8 mouse cellular contexts compared by ENCODE assay signal in genomic region chr2:73428803-73429468, GRCm38 (mm10). TPM values are rescaled to one million over a fixed set of nuclear protein-coding genes. Genes with fewer than 3 reads are reported as not detected.
DNase-seq lines count a peak whose midpoint lies in the region.

No protein-coding gene starts in this region.

- DNase-seq in adrenal gland, adult (ENCODE audit: inconsistent age in 2 of 2, low spot score in 1 of 2): peak; percentile 45 to 51
- DNase-seq in adrenal gland, postnatal 4 days (ENCODE audit: low spot score in 2 of 2): no peak
- peak; percentile 34 for DNase-seq in testis, postnatal 14 days (ENCODE audit: low spot score)
- no peak for DNase-seq in testis, postnatal 10 days (ENCODE audit: low spot score)
- DNase-seq in left cerebral cortex, adult 9 months (ENCODE audit: low spot score in 2 of 2): peak; percentile 64 to 66
- peak; percentile 27 for DNase-seq in yolk sac, embryonic 10.5 days (ENCODE audit: low spot score)
- no peak for DNase-seq in MN1 (ENCODE audit: low spot score)
- no peak for DNase-seq in thymus, postnatal 14 days

RNA-seq across cellular contexts. Expression of gene Gpr155, which starts 42.6 kb away (rescaled TPM):
- total RNA-seq in adrenal gland, postnatal 4 days (2021): 1 to 10 TPM; 8.1 to 9.2 TPM

Comparison
In these comparisons a context has a peak if more than half of its experiments do, and no peak if none do; other contexts are left out.
1. DNase-seq: peak in adrenal gland, adult (2 of 2), testis, postnatal 14 days (single experiment), left cerebral cortex, adult 9 months (2 of 2) and yolk sac, embryonic 10.5 days (single experiment); none in adrenal gland, postnatal 4 days (0 of 2), testis, postnatal 10 days (single experiment), MN1 (single experiment) and thymus, postnatal 14 days (single experiment).